Mouse (Mus musculus): ENCODE data around the gene Ccdc50.

- TF ChIP-seq CTCF (IDR thresholded peaks at IDR 0.05; ENCODE audit: insufficient read depth, low read length) (no peak), POLR2A (IDR thresholded peaks at IDR 0.05; ENCODE audit: borderline replicate concordance, extremely low read depth, low read depth, low read length) (no peak)
Measured at GRCm38 (mm10) chr16:27382217-27382616, 6.5 kb upstream of the Ccdc50 start.
